Mouse (Mus musculus) ES-E14 (cell line): Measurements from ENCODE around the gene Exoc4. TPM values are rescaled to one million over a fixed set of nuclear protein-coding genes. Genes with fewer than 3 reads are reported as not detected.

ENCODE experiments used
- DNase-seq: peaks from one replicate; pipeline ENCODE4 v3.0.0-alpha.2; 2013; ENCODE audit warnings: low read depth, low spot score
- H3K27ac ChIP-seq: 2 replicates; pipeline ENCODE4 v1.5.1; 2012; ENCODE audit warnings: low read depth, mild to moderate bottlenecking, low read length, moderate library complexity, mixed read lengths; ENCODE audit not compliant: poor library complexity, insufficient read depth, severe bottlenecking
- H3K36me3 ChIP-seq: 2 replicates; pipeline ENCODE4 v1.6.1; 2012; ENCODE audit warnings: mild to moderate bottlenecking, low read length, moderate library complexity, mixed read lengths; ENCODE audit not compliant: control insufficient read depth, poor library complexity, insufficient read depth, severe bottlenecking
- H3K4me1 ChIP-seq, 2 experiments: fragments of 150-350 bp in 1 of 2; sonication (generic) in 1 of 2; 2 replicates each; pipeline ENCODE4 v1.6.1; 2012; ENCODE audit warnings: low read length in 2 of 2, mild to moderate bottlenecking in 1 of 2, mixed read lengths in 1 of 2; ENCODE audit not compliant: control insufficient read depth in 2 of 2, insufficient read depth in 2 of 2, poor library complexity in 1 of 2
- H3K4me3 ChIP-seq, 2 experiments: fragments of 150-350 bp in 1 of 2; sonication (generic) in 1 of 2; 2 replicates each; pipeline ENCODE4 v1.5.1; 2012; ENCODE audit warnings: low read length in 2 of 2, low read depth in 1 of 2, mild to moderate bottlenecking in 1 of 2, mixed read lengths in 1 of 2; ENCODE audit not compliant: insufficient read depth in 1 of 2, poor library complexity in 1 of 2, severe bottlenecking in 1 of 2
- H3K9ac ChIP-seq: 2 replicates; pipeline ENCODE4 v1.6.1; 2012; ENCODE audit warnings: low read depth, mild to moderate bottlenecking, low read length, mixed read lengths; ENCODE audit not compliant: poor library complexity, insufficient read depth, severe bottlenecking
- H3K9me3 ChIP-seq: fragments of 150-350 bp; sonication (generic); 2 replicates; pipeline ENCODE4 v1.6.1; 2012; ENCODE audit warnings: low read depth, mild to moderate bottlenecking, low read length; ENCODE audit not compliant: control insufficient read depth, insufficient read depth
- CHD2 ChIP-seq: IDR thresholded peaks from 2 replicates; pipeline ENCODE4 v1.6.1; 2014; ENCODE audit warnings: mild to moderate bottlenecking, low read depth, low read length, inconsistent platforms
- HCFC1 ChIP-seq: IDR thresholded peaks from 2 replicates; pipeline ENCODE4 v1.6.1; 2012; ENCODE audit warnings: low read length, inconsistent platforms, borderline replicate concordance; ENCODE audit not compliant: insufficient read depth
- MAFK ChIP-seq: IDR thresholded peaks from 2 replicates; pipeline ENCODE4 v1.6.1; 2014; ENCODE audit warnings: mild to moderate bottlenecking, low read depth, low read length, inconsistent platforms; ENCODE audit not compliant: insufficient read depth
- ZC3H11A ChIP-seq: IDR thresholded peaks from 2 replicates; pipeline ENCODE4 v1.6.1; 2012; ENCODE audit warnings: low read depth, mild to moderate bottlenecking, inconsistent platforms, low read length, borderline replicate concordance
- ZNF384 ChIP-seq: IDR thresholded peaks from 2 replicates; pipeline ENCODE4 v1.6.1; 2012; ENCODE audit warnings: low read depth, low read length, inconsistent platforms
- in situ Hi-C, 2 experiments: fragments of 600-800 bp; cut with MboI; formaldehyde crosslinking; loops; one replicate each; pipeline ENCODE4 v1.15.1; 2025; ENCODE audit warnings: low sequenced_read_pairs in 2 of 2, inconsistent platforms in 1 of 2; ENCODE audit not compliant: unreplicated experiment in 2 of 2
- total RNA-seq: library from RNA; depleted of rRNA; stranded (reverse); fragments of 300-350 nt; gene quantifications from 2 replicates; pipeline ENCODE4 v1.2.3, GENCODE M21; 2012

Exoc4 gene
- total RNA-seq, 1 experiment = 99.3 TPM

GRCm38 (mm10) chr6:33502388-33502787, 253.5 kb downstream of the Exoc4 start:
- in situ Hi-C loops = no loop called here
- Histone ChIP-seq H3K9ac (no peak overlapping the region), H3K4me3 (no peak overlapping the region), H3K36me3 (0 out of 2 replicates have a peak, but pooled peaks cover 2% of the 10 kb centered on the region), H3K9me3 (no peaks in the 10 kb centered on the region), H3K4me1 (peaks cover 0 to 3% of the 10 kb centered on the region in 2 experiments; a peak in 3 of 4 replicates), H3K27ac (no peak overlapping the region)
- DNase-seq = no peak
- TF ChIP-seq HCFC1 = no peak
- TF ChIP-seq ZNF384 = no peak
- no peak for TF ChIP-seq MAFK
- no peak for TF ChIP-seq ZC3H11A
- no peak for TF ChIP-seq CHD2

- peak; percentile 2 for DNase-seq
- TF ChIP-seq ZC3H11A = no peak
- no peak for TF ChIP-seq MAFK
- TF ChIP-seq ZNF384 = no peak
- no peak for TF ChIP-seq CHD2
- TF ChIP-seq HCFC1 = no peak
- Histone ChIP-seq H3K4me3 (no peak overlapping the region), H3K9ac (no peak overlapping the region), H3K36me3 (0 out of 2 replicates have a peak, but pooled peaks cover 2% of the 10 kb centered on the region), H3K4me1 (peaks cover 0 to 3% of the 10 kb centered on the region in 2 experiments; a peak in 3 of 4 replicates), H3K27ac (no peak overlapping the region), H3K9me3 (no peaks in the 10 kb centered on the region)
- in situ Hi-C loops = no loop called here
These were observed 254.5 kb downstream of the Exoc4 start for GRCm38 (mm10) chr6:33503381-33503780.

GRCm38 (mm10) chr6:33507134-33507533, 258.2 kb downstream of the Exoc4 start:
- no peak for DNase-seq
- TF ChIP-seq MAFK (no peak), ZC3H11A (no peak), HCFC1 (no peak), CHD2 (no peak), ZNF384 (no peak)

GRCm38 (mm10) chr6:33515391-33515790, 266.5 kb downstream of the Exoc4 start:
- no peak for DNase-seq
- Histone ChIP-seq H3K4me1 (no peaks in the 10 kb centered on the region), H3K4me3 (no peak overlapping the region), H3K9ac (no peak overlapping the region), H3K36me3 (peaks cover 2% of the 10 kb centered on the region; the same call in 1 of the 2 replicates), H3K9me3 (no peaks in the 10 kb centered on the region), H3K27ac (no peak overlapping the region)
- in situ Hi-C loops = no loop called here
- TF ChIP-seq HCFC1 (no peak), ZNF384 (no peak), ZC3H11A (no peak), CHD2 (no peak), MAFK (no peak)

More at GRCm38 (mm10) chr6:33507134-33507533, 258.2 kb downstream of the Exoc4 start:
- no peak overlapping the region for H3K27ac ChIP-seq
- peaks cover 0 to 3% of the 10 kb centered on the region in 2 experiments; a peak in 3 of 4 replicates for H3K4me1 ChIP-seq
- H3K4me3 ChIP-seq = no peak overlapping the region
- H3K9ac ChIP-seq = no peak overlapping the region
- H3K9me3 ChIP-seq = no peaks in the 10 kb centered on the region
- peaks cover 2% of the 10 kb centered on the region; the same call in 1 of the 2 replicates for H3K36me3 ChIP-seq
- in situ Hi-C loops = no loop called here

GRCm38 (mm10) chr6:33516798-33517197, 267.9 kb downstream of the Exoc4 start:
- TF ChIP-seq ZC3H11A = no peak
- no peak for DNase-seq
- Histone ChIP-seq H3K36me3 (no peaks in the 10 kb centered on the region), H3K9me3 (no peaks in the 10 kb centered on the region), H3K4me3 (no peak overlapping the region), H3K4me1 (no peaks in the 10 kb centered on the region), H3K27ac (no peak overlapping the region), H3K9ac (no peak overlapping the region)
- in situ Hi-C loops = no loop called here
